ENCODE assay signal across 11 mouse cellular contexts in genomic region chr7:116286173-116286572, GRCm38 (mm10). TPM values are rescaled to one million over a fixed set of nuclear protein-coding genes. Genes with fewer than 3 reads are reported as not detected.
DNase-seq lines count a peak whose midpoint lies in the region; ATAC-seq and TF ChIP-seq lines count a peak whose summit lies in the region.
"Had no signal": no experiment of that assay in that cellular context is flagged by ENCODE, and none has a peak within 500 bp of the region (broad histone marks: within the 10 kb centered on the region; RNA-seq: fewer than 3 reads in every experiment).

No protein-coding gene starts in this region.

- H3K4me3 ChIP-seq in CH12.LX (replicated peaks in 1 of 3; ENCODE audit: low read depth in 2 of 3, low read length in 2 of 3, poor library complexity in 1 of 3) = no peak overlapping the region
- H3K4me3 ChIP-seq: neural tube, embryonic 12.5 days had no signal

- TF ChIP-seq EP300 in CH12.LX (IDR thresholded peaks at IDR 0.05; ENCODE audit: low read length) = no peak

- dilution Hi-C loops in CH12.LX (cut with MboI; ENCODE audit: extremely low pct_ligation_motif_present, extremely low pct_unique_long_range_greater_than_20kb, low sequenced_read_pairs) = no loop called here

- TF ChIP-seq POLR2A in CH12.LX (IDR thresholded peaks at IDR 0.05; ENCODE audit: low read depth, low read length) = no peak

- H3K4me1 ChIP-seq in CH12.LX (ENCODE audit: control insufficient read depth in 1 of 2, insufficient read depth in 2 of 2) = peaks cover 4 to 25% of the 10 kb centered on the region in 2 experiments

- no peaks in the 10 kb centered on the region for H3K9me3 ChIP-seq in CH12.LX (replicated peaks; ENCODE audit: low read length)
- H3K9me3 ChIP-seq: neural tube, embryonic 12.5 days had no signal

- in situ Hi-C loops in CH12.LX (cut with MboI; ENCODE audit: low pct_ligation_motif_present, low pct_unique_long_range_greater_than_20kb, low sequenced_read_pairs) = no loop called here

- no peak for ATAC-seq in megakaryocyte-erythroid progenitor cell, adult 5-6 weeks (replicated peaks; ENCODE audit: low FRiP score, low TSS enrichment, poor library complexity, severe bottlenecking)
- ATAC-seq: hindbrain, embryonic 16.5 days had no signal

- H3K27ac ChIP-seq in CH12.LX (ENCODE audit: insufficient read depth, low read depth) = no peak overlapping the region
- H3K27ac ChIP-seq: neural tube, embryonic 12.5 days had no signal

- TF ChIP-seq CTCF in CH12.LX (conservative IDR thresholded peaks at IDR 0.05 in 1 of 2, IDR thresholded peaks at IDR 0.05 in 1 of 2; ENCODE audit: low read depth in 2 of 2, low read length in 2 of 2) = no peak

- no peaks in the 10 kb centered on the region for H3K27me3 ChIP-seq in CH12.LX (replicated peaks)
- H3K27me3 ChIP-seq: neural tube, embryonic 12.5 days had no signal

- H3K79me2 ChIP-seq in CH12.LX (replicated peaks; ENCODE audit: control insufficient read depth, extremely low read depth, insufficient read depth, poor library complexity, severe bottlenecking) = no peaks in the 10 kb centered on the region

- no peaks in the 10 kb centered on the region for H3K36me3 ChIP-seq in CH12.LX (replicated peaks in 1 of 2; ENCODE audit: control insufficient read depth in 1 of 2, insufficient read depth in 1 of 2, low read length in 1 of 2)
- H3K36me3 ChIP-seq: neural tube, embryonic 12.5 days had no signal

- no peak overlapping the region for H3K9ac ChIP-seq in CH12.LX (ENCODE audit: insufficient read depth, low read depth)
- H3K9ac ChIP-seq: neural tube, embryonic 12.5 days had no signal

- no peak for TF ChIP-seq RAD21 in CH12.LX (IDR thresholded peaks at IDR 0.05; ENCODE audit: low read depth, low read length)

- no peak overlapping the region for H3K4me2 ChIP-seq in CH12.LX (ENCODE audit: insufficient read depth, low read depth, poor library complexity, severe bottlenecking)
- H3K4me2 ChIP-seq: neural tube, embryonic 12.5 days had no signal

- DNase-seq in CH12.LX (ENCODE audit: extremely low read depth) (no peak), liver (peak; percentile 17)
- peak; percentile 83 for DNase-seq in adrenal gland, adult 8-10 months
- DNase-seq in heart, postnatal 4 days = peak; percentile 82
- no peak for DNase-seq in right cerebral cortex, adult 2 months (ENCODE audit: low spot score in 2 of 2)
- DNase-seq in urinary bladder, postnatal 10 days (ENCODE audit: low spot score) = no peak
- no peak for DNase-seq in gastrocnemius, adult 18-20 months (ENCODE audit: low spot score)
- DNase-seq: thymus, postnatal 4 days had no signal

TF ChIP-seq in CH12.LX, 34 proteins besides CTCF, POLR2A, EP300 and RAD21:
- TF ChIP-seq ZKSCAN1 (IDR thresholded peaks at IDR 0.05; ENCODE audit: borderline replicate concordance, low read depth, low read length) (peak; percentile 26; the same call in 1 of the 2 replicates), USF1 (IDR thresholded peaks at IDR 0.05; ENCODE audit: low read depth, low read length) (no peak)

RNA-seq across cellular contexts. Expression of gene Plekha7, which starts 22.0 kb away (rescaled TPM):
- total RNA-seq in CH12.LX (2012; rRNA removed) = 1.0 and 1.5 TPM in 2 replicates
- 0.23 and 0.59 TPM in 2 replicates for total RNA-seq in CH12.LX (2014; rRNA removed)
- 1.0 and 1.5 TPM in 2 replicates for polyA plus RNA-seq in CH12.LX (2012; ENCODE audit: insufficient read length, low read depth)
- 10 to 100 TPM; 13.4 to 34.3 (median 26.8) TPM for total RNA-seq in adrenal gland, adult 8-10 months (2022)
- 10 to 100 TPM; 19.5 to 24.9 TPM for total RNA-seq in heart, postnatal 4 days (2021)
- total RNA-seq in megakaryocyte-erythroid progenitor cell, adult 5-6 weeks (2014; fragmentation: Nextera tagmentation) = 0.82 and 1.6 TPM in 2 replicates
- total RNA-seq in megakaryocyte-erythroid progenitor cell, adult 5-6 weeks (2017) = 0.42 and 0.72 TPM in 2 replicates
- 1 to 10 TPM in 1 of 2 experiments, under 1 TPM in 1; 0.71 to 1.5 TPM for total RNA-seq in gastrocnemius, adult 18-20 months (2021)

RNA-seq across cellular contexts. Expression of gene Rps13, which starts 47.8 kb away (rescaled TPM):
- total RNA-seq in CH12.LX (2012; rRNA removed) = 1,979 and 2,045 TPM in 2 replicates
- total RNA-seq in CH12.LX (2014; rRNA removed) = 1,623 and 1,663 TPM in 2 replicates
- 191 and 388 TPM in 2 replicates for polyA plus RNA-seq in CH12.LX (2012; ENCODE audit: insufficient read length, low read depth)
- total RNA-seq in adrenal gland, adult 8-10 months (2022) = 100 to 1,000 TPM; 356 to 474 (median 418) TPM
- total RNA-seq in heart, postnatal 4 days (2021) = 100 to 1,000 TPM; 450 to 451 TPM
- 3,141 and 3,255 TPM in 2 replicates for total RNA-seq in megakaryocyte-erythroid progenitor cell, adult 5-6 weeks (2014; fragmentation: Nextera tagmentation)
- total RNA-seq in megakaryocyte-erythroid progenitor cell, adult 5-6 weeks (2017) = 4,519 and 5,406 TPM in 2 replicates
- 100 to 1,000 TPM; 260 to 323 TPM for total RNA-seq in gastrocnemius, adult 18-20 months (2021)

Comparison
In these comparisons a context has a peak if more than half of its experiments do, and no peak if none do; other contexts are left out.
1. DNase-seq: peak in adrenal gland, adult 8-10 months (single experiment), heart, postnatal 4 days (single experiment) and liver (single experiment); none in CH12.LX (single experiment), right cerebral cortex, adult 2 months (0 of 2), urinary bladder, postnatal 10 days (single experiment) and gastrocnemius, adult 18-20 months (single experiment).
2. RNA of gene Plekha7, which starts 22.0 kb away (total RNA-seq): 13.4 to 34.3 TPM in adrenal gland, adult 8-10 months and 19.5 to 24.9 TPM in heart, postnatal 4 days; 0.42 to 1.6 TPM in megakaryocyte-erythroid progenitor cell, adult 5-6 weeks, 0.23 to 1.5 TPM in CH12.LX and 0.71 to 1.5 TPM in gastrocnemius, adult 18-20 months; every median in the first group is over 4 times any median in the second.